Comparison of ENCODE assay signal across 14 mouse cellular contexts in genomic region chr5:9622264-9623094, GRCm38 (mm10).
DNase-seq lines count a peak whose midpoint lies in the region; ATAC-seq lines count a peak whose summit lies in the region.
"Had no signal": no experiment of that assay in that cellular context is flagged by ENCODE, and none has a peak within 500 bp of the region (broad histone marks: within the 10 kb centered on the region; RNA-seq: fewer than 3 reads in every experiment).

No protein-coding gene starts in this region.

- H3K9me3 ChIP-seq in kidney, embryonic 14.5 days (ENCODE audit: control insufficient read depth, low read length) = no peaks in the 10 kb centered on the region
- no peaks in the 10 kb centered on the region for H3K9me3 ChIP-seq in hindbrain, embryonic 11.5 days (ENCODE audit: control insufficient read depth, low read length)
- no peaks in the 10 kb centered on the region for H3K9me3 ChIP-seq in midbrain, embryonic 15.5 days
- H3K9me3 ChIP-seq: embryonic facial prominence, embryonic 12.5 days had no signal

- no peaks in the 10 kb centered on the region for H3K36me3 ChIP-seq in kidney, embryonic 14.5 days (ENCODE audit: control insufficient read depth, insufficient read depth, low read length)
- H3K36me3 ChIP-seq in hindbrain, embryonic 11.5 days (ENCODE audit: control insufficient read depth, insufficient read depth, low read length) = no peaks in the 10 kb centered on the region
- H3K36me3 ChIP-seq in midbrain, embryonic 15.5 days (replicated peaks) = no peaks in the 10 kb centered on the region
- H3K36me3 ChIP-seq: embryonic facial prominence, embryonic 12.5 days had no signal

- H3K27ac ChIP-seq in kidney, embryonic 14.5 days (ENCODE audit: low read depth, low read length) = peak overlapping the region; percentile 30; the same call in 1 of the 2 replicates
- H3K27ac ChIP-seq in hindbrain, embryonic 11.5 days (ENCODE audit: low read depth, low read length) = no peak overlapping the region
- 0 out of 2 replicates have a peak overlapping the region, but pooled peaks have one; percentile 4 for H3K27ac ChIP-seq in midbrain, embryonic 15.5 days
- H3K27ac ChIP-seq: embryonic facial prominence, embryonic 12.5 days had no signal

- H3K4me1 ChIP-seq in kidney, embryonic 14.5 days (ENCODE audit: control insufficient read depth, insufficient read depth, low read length) = no peaks in the 10 kb centered on the region
- no peaks in the 10 kb centered on the region for H3K4me1 ChIP-seq in hindbrain, embryonic 11.5 days (replicated peaks; ENCODE audit: control insufficient read depth, insufficient read depth, low read length)
- H3K4me1 ChIP-seq in midbrain, embryonic 15.5 days = peaks cover 6% of the 10 kb centered on the region
- H3K4me1 ChIP-seq: embryonic facial prominence, embryonic 12.5 days had no signal

- H3K4me3 ChIP-seq in kidney, embryonic 14.5 days (ENCODE audit: low read length) = no peak overlapping the region
- H3K4me3 ChIP-seq in hindbrain, embryonic 11.5 days (ENCODE audit: low read depth, low read length) = no peak overlapping the region
- no peak overlapping the region for H3K4me3 ChIP-seq in midbrain, embryonic 15.5 days
- H3K4me3 ChIP-seq: embryonic facial prominence, embryonic 12.5 days had no signal

- H3K4me2 ChIP-seq in kidney, embryonic 14.5 days (replicated peaks; ENCODE audit: low read depth, low read length) = no peak overlapping the region
- H3K4me2 ChIP-seq in hindbrain, embryonic 11.5 days (replicated peaks; ENCODE audit: low read depth, low read length) = no peak overlapping the region
- no peak overlapping the region for H3K4me2 ChIP-seq in midbrain, embryonic 15.5 days
- H3K4me2 ChIP-seq: embryonic facial prominence, embryonic 12.5 days; liver, embryonic 11.5 days had no signal

- no peaks in the 10 kb centered on the region for H3K27me3 ChIP-seq in kidney, embryonic 14.5 days (ENCODE audit: control insufficient read depth, insufficient read depth, low read length)
- H3K27me3 ChIP-seq in hindbrain, embryonic 11.5 days (ENCODE audit: control insufficient read depth, insufficient read depth, low read length) = no peaks in the 10 kb centered on the region
- H3K27me3 ChIP-seq in midbrain, embryonic 15.5 days (replicated peaks) = no peaks in the 10 kb centered on the region
- H3K27me3 ChIP-seq: embryonic facial prominence, embryonic 12.5 days had no signal

- no peak for DNase-seq in kidney, postnatal 25 days
- peak; percentile 16 for DNase-seq in brain, embryonic 18.5 days (ENCODE audit: low read depth, low spot score)
- peak; percentile 15 for DNase-seq in hindbrain, embryonic 11.5 days (ENCODE audit: low spot score)
- DNase-seq in spleen, postnatal 10 days (ENCODE audit: low spot score in 2 of 2) = no peak
- no peak for DNase-seq in adipocyte (ENCODE audit: low spot score)
- DNase-seq in spleen, adult 12 weeks (ENCODE audit: low spot score) = no peak
- DNase-seq: heart, adult 18-20 months; heart, postnatal 36 days; lung, postnatal 10 days; thymus, postnatal 25 days had no signal

- H3K9ac ChIP-seq in kidney, embryonic 14.5 days (ENCODE audit: low read depth, low read length) = no peak overlapping the region
- H3K9ac ChIP-seq in hindbrain, embryonic 11.5 days (ENCODE audit: low read depth, low read length) = no peak overlapping the region
- no peak overlapping the region for H3K9ac ChIP-seq in midbrain, embryonic 15.5 days
- H3K9ac ChIP-seq: embryonic facial prominence, embryonic 12.5 days had no signal

- 62% methylated on average over 4 of the region's 4 CpGs for WGBS in kidney, embryonic 14.5 days
- WGBS in hindbrain, embryonic 11.5 days = 62% methylated on average over 4 of the region's 4 CpGs
- 56% methylated on average over 4 of the region's 4 CpGs for WGBS in midbrain, embryonic 15.5 days

- peak; percentile 53; the same call in 1 of the 2 replicates for ATAC-seq in kidney, embryonic 14.5 days (ENCODE audit: low FRiP score, low TSS enrichment)
- ATAC-seq in hindbrain, embryonic 11.5 days (ENCODE audit: low FRiP score) = peak; percentile 53; the same call in 1 of the 2 replicates
- peak; percentile 50 for ATAC-seq in midbrain, embryonic 15.5 days (replicated peaks)

Comparison
In these comparisons a context has a peak if more than half of its experiments do, and no peak if none do; other contexts are left out.
1. DNase-seq: peak in brain, embryonic 18.5 days (single experiment) and hindbrain, embryonic 11.5 days (single experiment); none in kidney, postnatal 25 days (0 of 2), spleen, postnatal 10 days (0 of 2), adipocyte (single experiment) and spleen, adult 12 weeks (single experiment).
2. Peak in every context shown above with its lines, with median percentiles within 50 percentile points of each other: ATAC-seq.